Mouse (Mus musculus) intestine, embryonic 14.5 days (tissue): ENCODE measurements around the gene Gli1. TPM values are rescaled to one million over a fixed set of nuclear protein-coding genes. Genes with fewer than 3 reads are reported as not detected.

Source experiments
- ATAC-seq: fragments of 200-750 bp; cut with Nextera tagmentation; replicated peaks from 2 replicates; pipeline ENCODE4 v1.8.0; 2017; ENCODE audit warnings: low read depth, moderate number of reproducible peaks, moderate TSS enrichment, moderate library complexity; ENCODE audit not compliant: low FRiP score, low TSS enrichment
- DNase-seq: peaks from one replicate; pipeline ENCODE4 v3.0.0-alpha.2; 2018; ENCODE audit warnings: low spot score
- H3K27ac ChIP-seq: fragments of 300-500 bp; sonication (generic); 2 replicates; pipeline ENCODE4 v1.5.1; 2014; ENCODE audit warnings: low read depth, mild to moderate bottlenecking, control low read depth
- H3K27me3 ChIP-seq: fragments of 300-500 bp; sonication (generic); replicated peaks from 2 replicates; pipeline ENCODE4 v1.6.1; 2014; ENCODE audit warnings: low read length, control low read depth; ENCODE audit not compliant: control insufficient read depth, insufficient read depth
- H3K36me3 ChIP-seq: fragments of 300-500 bp; sonication (generic); 2 replicates; pipeline ENCODE4 v1.6.1; 2014; ENCODE audit warnings: low read length, control low read depth; ENCODE audit not compliant: control insufficient read depth, insufficient read depth
- H3K4me1 ChIP-seq: fragments of 300-500 bp; sonication (generic); replicated peaks from 2 replicates; pipeline ENCODE4 v1.6.1; 2014; ENCODE audit warnings: low read length, control low read depth, mixed read lengths; ENCODE audit not compliant: control insufficient read depth, insufficient read depth
- H3K4me2 ChIP-seq: fragments of 300-500 bp; sonication (generic); 2 replicates; pipeline ENCODE4 v1.6.1; 2014; ENCODE audit warnings: low read length
- H3K4me3 ChIP-seq: fragments of 300-500 bp; sonication (generic); 2 replicates; pipeline ENCODE4 v1.5.1; 2014; ENCODE audit warnings: low read depth, low read length, control low read depth, mixed read lengths
- H3K9ac ChIP-seq: fragments of 300-500 bp; sonication (generic); 2 replicates; pipeline ENCODE4 v1.6.1; 2014; ENCODE audit warnings: mild to moderate bottlenecking, low read length
- H3K9me3 ChIP-seq: fragments of 300-500 bp; sonication (generic); 2 replicates; pipeline ENCODE4 v1.6.1; 2016; ENCODE audit warnings: low read length, control low read depth; ENCODE audit not compliant: control insufficient read depth
- WGBS: fragments of 180-500 bp; shearing (Covaris S2); extraction: QIAGEN DNeasy Blood & Tissue Kit; methylation state at CpG from one replicate; pipeline ENCODE4 v1.1.7; 2014; 5-methylcytosine and 5-hydroxymethylcytosine counted together
- polyA plus RNA-seq: library from polyadenylated mRNA; unstranded; fragments of >200 nt; fragmentation: Nextera tagmentation; extraction: Ambion mirVana; gene quantifications from 2 replicates; pipeline ENCODE4 v1.2.1, GENCODE M21; 2014

Gene Gli1
- polyA plus RNA-seq, 1 experiment from 2014 or later: 12.6 TPM

DNA sequence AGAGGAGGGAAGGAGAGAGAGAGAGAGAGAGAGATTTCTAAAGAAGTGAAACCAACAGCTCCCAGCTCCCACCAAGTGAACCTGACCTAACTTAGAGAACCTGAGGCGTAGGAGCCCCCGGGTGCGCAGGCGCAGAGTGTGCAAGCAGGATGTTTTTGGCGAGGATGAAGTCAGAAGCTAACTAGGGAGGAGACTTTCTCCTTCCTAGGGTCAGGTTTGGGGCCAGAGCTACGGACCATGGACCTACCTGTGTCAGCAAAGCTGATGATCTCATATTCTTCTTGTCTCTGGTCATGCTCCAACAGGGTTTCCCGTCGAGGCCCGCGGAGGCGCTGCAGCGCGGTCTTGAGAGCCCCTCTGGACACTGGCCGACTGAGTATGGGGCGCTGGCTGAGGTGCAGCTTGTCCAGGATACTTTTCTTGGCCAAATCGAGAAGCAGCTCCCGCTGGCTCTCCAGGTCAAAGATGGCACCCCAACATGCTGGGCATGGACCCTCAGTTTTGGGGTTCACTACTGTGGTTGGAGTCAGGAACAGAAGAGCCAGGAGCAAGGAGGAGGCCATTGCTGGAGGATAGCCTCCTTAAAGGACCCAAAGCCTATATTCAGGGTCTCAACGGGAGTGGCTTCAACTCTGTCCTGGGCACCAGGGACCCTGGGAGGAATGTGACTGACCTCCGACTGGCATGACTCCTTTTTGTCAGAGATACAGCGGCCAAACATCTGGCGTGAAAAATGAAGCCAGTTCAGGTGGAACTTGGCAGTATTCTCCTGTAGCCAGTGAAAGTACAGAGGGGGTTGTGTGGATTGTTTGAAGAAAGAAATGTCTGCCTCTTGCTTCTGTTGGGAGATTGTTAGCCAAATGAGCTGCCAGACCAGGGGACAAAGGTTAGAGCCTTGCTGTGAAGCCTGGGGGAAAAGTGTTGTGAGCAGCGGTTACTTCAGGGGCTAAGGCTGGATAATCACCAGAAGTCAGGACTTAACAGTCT, 28.4 kb upstream of the Gli1 start, which contains the start of gene Inhbc:
Inhbc (minus strand) TSS at position 598 of the 987 bp plus-strand sequence.
- H3K4me2 ChIP-seq: no peak within 1 kb of the TSS
- H3K36me3 ChIP-seq: no peaks in the 10 kb centered on the region
- no peak within 1 kb of the TSS for H3K4me3 ChIP-seq
- no peak within 1 kb of the TSS for H3K9ac ChIP-seq
- no peak within 1 kb of the TSS for H3K27ac ChIP-seq
- peaks cover 4% of the 10 kb centered on the region; the same call in 1 of the 2 replicates for H3K4me1 ChIP-seq
- ATAC-seq: no peak
- WGBS: 69% methylated on average over 22 of the region's 22 CpGs
- H3K9me3 ChIP-seq: no peaks in the 10 kb centered on the region
- DNase-seq: no peak
- no peaks in the 10 kb centered on the region for H3K27me3 ChIP-seq

DNA sequence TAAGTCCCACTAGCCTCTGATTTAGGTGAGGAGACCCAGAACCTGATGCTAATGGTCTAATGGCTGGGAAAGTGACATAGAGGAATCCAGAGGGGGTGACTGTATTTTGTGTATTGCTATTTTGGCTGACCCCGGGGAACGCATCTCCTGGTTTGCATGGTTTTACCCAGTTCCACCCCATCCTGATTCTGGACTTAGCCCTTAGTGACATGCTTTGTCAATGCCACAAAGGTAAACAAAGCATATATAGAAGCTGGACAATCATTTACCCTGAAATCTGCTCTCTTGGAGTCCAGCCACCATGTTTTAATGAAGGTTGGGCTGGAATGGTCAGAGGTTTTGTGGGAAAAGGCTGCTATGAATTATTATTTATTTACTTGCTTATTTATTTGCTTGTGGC, 26.5 kb upstream of the Gli1 start:
- Histone ChIP-seq H3K4me1 (peaks cover 4% of the 10 kb centered on the region; the same call in 1 of the 2 replicates), H3K27ac (no peak overlapping the region), H3K27me3 (no peaks in the 10 kb centered on the region), H3K4me3 (no peak overlapping the region), H3K9ac (no peak overlapping the region), H3K36me3 (no peaks in the 10 kb centered on the region), H3K4me2 (no peak overlapping the region), H3K9me3 (no peaks in the 10 kb centered on the region)
- DNase-seq (no peak), ATAC-seq (no peak)
- 47% methylated on average over 2 of the region's 2 CpGs for WGBS

DNA sequence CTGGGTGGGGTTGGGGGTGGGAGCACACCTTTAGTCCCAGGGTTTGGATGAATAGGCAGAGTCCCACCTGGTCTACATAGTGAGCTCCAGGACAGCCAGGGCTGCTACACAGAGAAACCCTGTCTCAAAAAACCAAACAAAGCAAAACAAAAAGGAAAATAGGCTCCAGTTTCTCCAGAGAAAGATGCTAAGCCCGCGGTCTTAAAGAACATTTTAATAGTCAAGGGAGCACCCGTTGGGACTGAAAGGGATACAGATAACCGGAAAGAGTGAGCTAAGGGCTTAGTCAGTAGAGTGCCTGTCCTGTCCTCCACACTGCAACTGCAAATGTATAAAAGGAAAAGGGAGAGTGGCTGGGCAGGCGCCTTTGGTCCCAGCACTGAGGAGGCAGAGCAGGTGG, 25.3 kb upstream of the Gli1 start:
- H3K27ac ChIP-seq: no peak overlapping the region
- no peak for DNase-seq
- no peaks in the 10 kb centered on the region for H3K36me3 ChIP-seq
- H3K9me3 ChIP-seq: no peaks in the 10 kb centered on the region
- H3K27me3 ChIP-seq: no peaks in the 10 kb centered on the region
- H3K4me2 ChIP-seq: no peak overlapping the region
- WGBS: 76% methylated on average over 5 of the region's 5 CpGs
- no peak overlapping the region for H3K4me3 ChIP-seq
- H3K9ac ChIP-seq: no peak overlapping the region
- peaks cover 4% of the 10 kb centered on the region; the same call in 1 of the 2 replicates for H3K4me1 ChIP-seq
- no peak for ATAC-seq

DNA sequence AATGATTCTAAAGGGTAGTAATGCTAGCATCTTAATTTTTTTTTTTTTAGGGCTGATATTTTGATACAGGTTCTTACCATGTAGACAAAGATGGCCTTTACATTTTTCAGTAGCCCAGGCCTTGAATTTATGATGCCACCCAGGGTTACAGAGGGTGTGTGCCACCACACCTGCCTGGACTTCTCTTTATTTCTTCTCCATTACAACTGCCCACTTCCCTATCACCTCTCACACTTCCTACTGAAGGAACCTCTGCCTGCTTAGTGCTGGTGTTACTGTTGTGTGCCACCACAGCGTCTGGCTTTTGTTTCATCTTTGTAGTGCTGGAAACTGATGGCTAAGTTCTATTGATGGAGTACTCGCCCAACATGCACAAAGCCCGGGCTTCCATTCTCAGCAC, 18.9 kb upstream of the Gli1 start:
- Histone ChIP-seq H3K27me3 (no peaks in the 10 kb centered on the region), H3K36me3 (no peaks in the 10 kb centered on the region), H3K4me3 (no peak overlapping the region), H3K9me3 (no peaks in the 10 kb centered on the region), H3K4me2 (no peak overlapping the region), H3K9ac (no peak overlapping the region), H3K27ac (no peak overlapping the region), H3K4me1 (no peaks in the 10 kb centered on the region)
- ATAC-seq (no peak), DNase-seq (no peak)
- 81% methylated on average over 3 of the region's 3 CpGs for WGBS

DNA sequence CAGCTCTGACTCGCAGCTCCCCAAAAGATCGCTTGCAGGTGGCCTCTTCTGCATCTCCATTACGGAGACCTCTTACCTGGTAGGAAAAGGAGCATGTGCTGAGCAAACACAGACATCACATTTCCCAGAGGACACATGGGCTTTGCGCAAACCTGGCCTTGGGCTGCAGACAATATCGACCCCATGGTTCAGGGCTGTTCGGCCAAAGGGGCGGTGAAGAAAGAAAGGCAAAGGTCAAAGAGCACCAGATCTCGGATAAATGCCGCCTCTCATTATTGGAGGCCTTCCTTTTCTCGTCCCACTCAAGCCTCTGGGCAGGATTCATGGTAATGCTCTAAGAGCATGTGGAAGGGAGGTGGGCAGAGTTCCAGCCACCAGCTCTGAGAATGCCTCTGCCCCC, 13.6 kb upstream of the Gli1 start:
- Histone ChIP-seq H3K9me3 (no peaks in the 10 kb centered on the region), H3K27me3 (0 out of 2 replicates have a peak, but pooled peaks cover 3% of the 10 kb centered on the region), H3K9ac (no peak overlapping the region), H3K36me3 (no peaks in the 10 kb centered on the region), H3K4me1 (no peaks in the 10 kb centered on the region), H3K4me2 (no peak overlapping the region), H3K27ac (no peak overlapping the region), H3K4me3 (no peak overlapping the region)
- ATAC-seq: no peak
- 67% methylated on average over 10 of the region's 10 CpGs for WGBS
- no peak for DNase-seq

DNA sequence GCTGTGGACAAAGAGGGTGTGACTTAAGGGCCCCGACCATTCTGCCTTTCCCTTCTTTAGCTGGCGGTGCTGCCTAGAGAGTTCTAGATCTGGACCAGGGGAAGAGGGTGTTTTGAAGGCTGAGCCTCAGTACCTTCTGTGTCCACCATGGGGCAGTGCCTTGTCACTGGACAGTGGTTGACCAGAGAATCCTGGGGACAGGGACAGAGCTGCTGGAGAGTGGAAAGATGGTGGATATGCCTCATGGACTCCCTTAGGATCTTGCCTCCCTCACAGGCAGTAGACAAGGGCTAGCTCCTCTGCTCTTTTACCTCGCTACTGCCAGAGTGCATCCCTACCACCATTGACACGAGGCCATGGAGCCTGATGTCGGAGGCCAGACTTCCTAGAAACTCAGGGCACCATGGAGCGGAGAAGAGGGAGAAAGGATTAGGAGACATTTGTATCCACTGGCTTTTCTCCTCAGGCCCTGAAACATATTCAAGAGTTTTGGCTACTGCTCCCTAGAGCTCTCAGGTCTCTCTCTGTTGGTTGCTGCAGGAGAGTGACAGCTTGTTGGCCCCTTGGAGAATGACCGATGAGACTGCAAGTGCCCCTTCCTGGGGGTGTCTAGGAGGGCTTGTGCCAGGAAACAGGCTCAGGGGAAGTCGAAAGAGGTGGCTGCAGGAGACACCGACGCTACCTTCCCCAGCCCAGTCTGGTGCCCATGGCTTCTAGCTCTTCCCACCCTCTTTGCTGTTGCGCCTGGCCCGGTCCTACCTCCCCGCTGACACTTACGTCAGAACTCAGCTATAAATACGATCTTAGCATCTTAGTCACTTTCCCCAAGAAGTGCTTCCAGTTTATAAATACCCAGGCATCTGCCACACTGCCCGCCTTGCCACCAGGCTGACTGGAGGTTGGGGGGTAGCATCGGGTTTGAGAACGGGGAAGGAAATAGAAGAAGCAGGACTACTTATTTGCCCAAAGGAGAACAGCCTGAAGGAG, 12.4 kb upstream of the Gli1 start, which contains the start of gene Inhbe:
Inhbe (minus strand) TSS at position 503 of the 987 bp plus-strand sequence.
- Histone ChIP-seq H3K4me3 (no peak within 1 kb of the TSS), H3K4me1 (no peaks in the 10 kb centered on the region), H3K9ac (no peak within 1 kb of the TSS), H3K36me3 (no peaks in the 10 kb centered on the region), H3K9me3 (no peaks in the 10 kb centered on the region), H3K4me2 (no peak within 1 kb of the TSS), H3K27me3 (0 out of 2 replicates have a peak, but pooled peaks cover 3% of the 10 kb centered on the region), H3K27ac (no peak within 1 kb of the TSS)
- DNase-seq: no peak
- no peak for ATAC-seq
- 85% methylated on average over 18 of the region's 18 CpGs for WGBS

DNA sequence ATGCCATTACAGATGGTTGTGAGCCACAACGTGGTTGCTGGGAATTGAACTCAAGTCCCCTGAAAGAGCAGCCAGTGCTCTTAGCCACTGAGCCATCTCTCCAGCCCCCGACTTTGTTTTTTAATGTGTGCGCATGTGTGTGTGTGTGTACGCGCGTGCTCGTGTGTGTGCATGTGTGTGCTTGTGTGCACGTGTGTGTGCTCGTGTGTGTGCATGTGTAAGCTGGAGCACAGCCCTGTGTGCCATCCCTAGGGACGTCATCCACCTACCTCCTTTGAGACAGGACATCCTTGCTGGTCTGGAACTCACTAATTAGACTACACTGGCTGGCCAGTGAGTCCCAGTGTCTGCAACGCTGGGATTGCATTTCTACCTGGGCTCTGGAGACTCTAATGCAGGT, 11.0 kb upstream of the Gli1 start:
- Histone ChIP-seq H3K36me3 (no peaks in the 10 kb centered on the region), H3K27ac (no peak overlapping the region), H3K9me3 (no peaks in the 10 kb centered on the region), H3K4me1 (no peaks in the 10 kb centered on the region), H3K27me3 (0 out of 2 replicates have a peak, but pooled peaks cover 3% of the 10 kb centered on the region), H3K4me3 (no peak overlapping the region), H3K4me2 (no peak overlapping the region), H3K9ac (no peak overlapping the region)
- 91% methylated on average over 11 of the region's 11 CpGs for WGBS
- no peak for DNase-seq
- no peak for ATAC-seq

DNA sequence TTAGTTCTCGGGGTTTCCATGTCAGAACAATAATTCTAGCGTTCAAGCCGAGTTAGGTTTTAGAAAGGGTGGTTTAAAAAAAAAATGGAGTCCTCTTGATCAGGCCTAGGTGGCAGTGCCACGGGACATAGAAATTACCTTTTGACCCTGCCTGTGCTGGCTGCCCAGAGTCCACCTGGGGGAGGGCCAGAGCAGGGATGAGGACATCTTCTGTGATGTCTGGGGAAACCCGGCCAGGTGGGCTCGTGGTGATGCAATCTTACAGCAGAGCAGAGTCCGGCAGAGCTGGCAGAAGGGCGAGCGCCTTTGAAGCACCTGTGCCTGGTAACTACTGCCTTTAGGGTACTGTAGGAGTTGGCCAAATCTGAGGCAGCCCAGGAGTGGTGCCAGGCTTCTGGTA, 10.4 kb upstream of the Gli1 start:
- Histone ChIP-seq H3K27me3 (0 out of 2 replicates have a peak, but pooled peaks cover 3% of the 10 kb centered on the region), H3K27ac (no peak overlapping the region), H3K4me1 (no peaks in the 10 kb centered on the region), H3K9me3 (no peaks in the 10 kb centered on the region), H3K4me3 (no peak overlapping the region), H3K9ac (no peak overlapping the region), H3K36me3 (no peaks in the 10 kb centered on the region), H3K4me2 (no peak overlapping the region)
- 83% methylated on average over 9 of the region's 9 CpGs for WGBS
- ATAC-seq: no peak
- DNase-seq: no peak
